Mouse (Mus musculus): ENCODE data around the gene Gstp1.
"Not testable (repeated sequence)": the region's sequence is repeated elsewhere in the genome, so short reads cannot be mapped to it uniquely, and the experiment has no call there.

DNA sequence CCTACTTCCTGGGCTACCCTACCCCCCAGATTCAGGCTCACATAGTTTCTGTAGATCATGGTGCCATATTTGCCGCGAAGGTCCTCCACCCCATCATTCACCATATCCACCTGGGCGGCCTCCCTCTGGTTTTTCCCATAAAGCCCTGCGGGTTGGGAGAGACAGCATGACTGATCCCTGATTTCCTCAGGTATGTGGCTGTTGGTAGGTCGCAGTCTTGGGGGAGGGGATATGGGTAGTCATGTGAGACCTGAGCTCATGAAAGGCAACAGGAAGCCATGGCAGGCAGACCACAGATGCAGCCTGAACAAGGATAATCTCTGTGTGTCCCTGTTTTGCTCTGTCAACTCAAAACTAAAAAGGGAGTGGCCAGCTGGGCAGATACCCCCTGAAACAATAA is 3.2 kb upstream of the Gstp1 start:
- not testable (repeated sequence) for TF ChIP-seq CTCF (IDR thresholded peaks at IDR 0.05; ENCODE audit: borderline replicate concordance, insufficient read depth, low read length); POLR2A (IDR thresholded peaks at IDR 0.05; ENCODE audit: low read depth, low read length)
